Mouse (Mus musculus) heart, embryonic 10.5 days (tissue): ENCODE results near the gene Miip. TPM values are rescaled to one million over a fixed set of nuclear protein-coding genes. Genes with fewer than 3 reads are reported as not detected.
"Not testable (repeated sequence)": the region's sequence is repeated elsewhere in the genome, so short reads cannot be mapped to it uniquely, and the experiment has no call there.

ENCODE experiments used
- DNase-seq: peaks from one replicate; pipeline ENCODE4 v3.0.0-alpha.2; 2017; ENCODE audit warnings: low spot score
- H3K27ac ChIP-seq: fragments of 300-500 bp; sonication (generic); 2 replicates; pipeline ENCODE4 v1.5.1; 2016; ENCODE audit warnings: mild to moderate bottlenecking
- H3K27me3 ChIP-seq: fragments of 300-500 bp; sonication (generic); 2 replicates; pipeline ENCODE4 v1.6.1; 2016; ENCODE audit warnings: mild to moderate bottlenecking; ENCODE audit not compliant: poor library complexity, insufficient read depth, severe bottlenecking
- H3K36me3 ChIP-seq: fragments of 300-500 bp; sonication (generic); 2 replicates; pipeline ENCODE4 v1.6.1; 2016; ENCODE audit warnings: mild to moderate bottlenecking, moderate library complexity
- H3K4me1 ChIP-seq: fragments of 300-500 bp; sonication (generic); 2 replicates; pipeline ENCODE4 v1.6.1; 2016; ENCODE audit warnings: mild to moderate bottlenecking
- H3K4me3 ChIP-seq: fragments of 300-500 bp; sonication (generic); 2 replicates; pipeline ENCODE4 v1.5.1; 2016; ENCODE audit warnings: mild to moderate bottlenecking, moderate library complexity
- H3K9me3 ChIP-seq: fragments of 300-500 bp; sonication (generic); 2 replicates; pipeline ENCODE4 v1.6.1; 2016; ENCODE audit warnings: mild to moderate bottlenecking, moderate library complexity
- WGBS: fragments of 180-500 bp; shearing (Covaris S2); methylation state at CpG from one replicate; pipeline ENCODE4 v1.1.7; 2016; 5-methylcytosine and 5-hydroxymethylcytosine counted together
- polyA plus RNA-seq: library from polyadenylated mRNA; unstranded; fragments of >200 nt; fragmentation: Nextera tagmentation; extraction: Ambion mirVana; gene quantifications from 2 replicates; pipeline ENCODE4 v1.2.1, GENCODE M21; 2016

Miip gene
- polyA plus RNA-seq, 1 experiment from 2014 or later: 49.7 TPM

- Histone ChIP-seq H3K36me3 (peaks cover 95% of the 10 kb centered on the region), H3K4me3 (no peak overlapping the region), H3K4me1 (no peaks in the 10 kb centered on the region), H3K27ac (no peak overlapping the region), H3K27me3 (no peaks in the 10 kb centered on the region), H3K9me3 (no peaks in the 10 kb centered on the region)
- no peak for DNase-seq
- 86% methylated on average over 4 of the region's 4 CpGs for WGBS
These were observed 19.6 kb upstream of the Miip start for GRCm38 (mm10) chr4:147888237-147888636.

- Histone ChIP-seq H3K9me3 (no peaks in the 10 kb centered on the region), H3K36me3 (peaks cover 95% of the 10 kb centered on the region), H3K4me3 (no peak overlapping the region), H3K4me1 (no peaks in the 10 kb centered on the region), H3K27me3 (no peaks in the 10 kb centered on the region), H3K27ac (no peak overlapping the region)
- DNase-seq: no peak
- 91% methylated on average over 7 of the region's 7 CpGs for WGBS
These were observed 18.7 kb upstream of the Miip start for GRCm38 (mm10) chr4:147887277-147887676.

GRCm38 (mm10) chr4:147886158-147886557, 17.5 kb upstream of the Miip start:
- Histone ChIP-seq H3K4me1 (no peaks in the 10 kb centered on the region), H3K27ac (no peak overlapping the region), H3K4me3 (no peak overlapping the region), H3K9me3 (no peaks in the 10 kb centered on the region), H3K36me3 (peaks cover 95% of the 10 kb centered on the region), H3K27me3 (no peaks in the 10 kb centered on the region)
- 91% methylated on average over 12 of the region's 12 CpGs for WGBS
- DNase-seq: no peak

GRCm38 (mm10) chr4:147884138-147884537, 15.5 kb upstream of the Miip start:
- DNase-seq: no peak

GRCm38 (mm10) chr4:147883041-147883440, 14.4 kb upstream of the Miip start:
- Histone ChIP-seq H3K4me3 (no peak overlapping the region), H3K36me3 (peaks cover 98% of the 10 kb centered on the region), H3K27ac (no peak overlapping the region), H3K9me3 (no peaks in the 10 kb centered on the region), H3K4me1 (peaks cover 4% of the 10 kb centered on the region; the same call in 1 of the 2 replicates), H3K27me3 (no peaks in the 10 kb centered on the region)
- no peak for DNase-seq
- WGBS: 76% methylated on average over 6 of the region's 6 CpGs

More at GRCm38 (mm10) chr4:147884138-147884537, 15.5 kb upstream of the Miip start:
- WGBS: 94% methylated on average over 3 of the region's 3 CpGs
- Histone ChIP-seq H3K27me3 (no peaks in the 10 kb centered on the region), H3K36me3 (peaks cover 98% of the 10 kb centered on the region), H3K27ac (no peak overlapping the region), H3K9me3 (no peaks in the 10 kb centered on the region), H3K4me1 (peaks cover 4% of the 10 kb centered on the region; the same call in 1 of the 2 replicates), H3K4me3 (no peak overlapping the region)

- Histone ChIP-seq H3K9me3 (no peaks in the 10 kb centered on the region), H3K4me1 (peaks cover 4% of the 10 kb centered on the region; the same call in 1 of the 2 replicates), H3K27ac (no peak overlapping the region), H3K27me3 (no peaks in the 10 kb centered on the region), H3K4me3 (no peak overlapping the region), H3K36me3 (peaks cover 97% of the 10 kb centered on the region)
- WGBS: 89% methylated on average over 7 of the region's 7 CpGs
- DNase-seq: no peak
These were observed 13.2 kb upstream of the Miip start for GRCm38 (mm10) chr4:147881792-147882191.

- Histone ChIP-seq H3K27ac (no peak overlapping the region), H3K36me3 (peaks cover 97% of the 10 kb centered on the region), H3K4me3 (no peak overlapping the region), H3K9me3 (no peaks in the 10 kb centered on the region), H3K27me3 (no peaks in the 10 kb centered on the region), H3K4me1 (peaks cover 4% of the 10 kb centered on the region; the same call in 1 of the 2 replicates)
- DNase-seq: no peak
- 44% methylated on average over 5 of the region's 5 CpGs for WGBS
These were observed 11.2 kb upstream of the Miip start for GRCm38 (mm10) chr4:147879865-147880264.

GRCm38 (mm10) chr4:147879456-147879855, 10.8 kb upstream of the Miip start:
- WGBS: 68% methylated on average over 2 of the region's 2 CpGs
- H3K9me3 ChIP-seq: no peaks in the 10 kb centered on the region
- H3K4me3 ChIP-seq: no peak overlapping the region
- peaks cover 97% of the 10 kb centered on the region for H3K36me3 ChIP-seq
- H3K27me3 ChIP-seq: no peaks in the 10 kb centered on the region
- H3K27ac ChIP-seq: no peak overlapping the region
- no peak for DNase-seq
- peaks cover 4% of the 10 kb centered on the region; the same call in 1 of the 2 replicates for H3K4me1 ChIP-seq

GRCm38 (mm10) chr4:147878537-147878936, 9.9 kb upstream of the Miip start:
- no peaks in the 10 kb centered on the region for H3K9me3 ChIP-seq
- peaks cover 4% of the 10 kb centered on the region; the same call in 1 of the 2 replicates for H3K4me1 ChIP-seq
- 93% methylated on average over 9 of the region's 9 CpGs for WGBS
- no peaks in the 10 kb centered on the region for H3K27me3 ChIP-seq
- no peak for DNase-seq
- H3K36me3 ChIP-seq: peaks cover 97% of the 10 kb centered on the region
- H3K27ac ChIP-seq: no peak overlapping the region
- no peak overlapping the region for H3K4me3 ChIP-seq

GRCm38 (mm10) chr4:147875852-147876575, 7.4 kb upstream of the Miip start:
- H3K27ac ChIP-seq: no peak overlapping the region
- WGBS: 83% methylated on average over 4 of the region's 4 CpGs
- peaks cover 4% of the 10 kb centered on the region; the same call in 1 of the 2 replicates for H3K4me1 ChIP-seq
- no peaks in the 10 kb centered on the region for H3K27me3 ChIP-seq
- no peaks in the 10 kb centered on the region for H3K9me3 ChIP-seq
- no peak overlapping the region for H3K4me3 ChIP-seq
- peaks cover 97% of the 10 kb centered on the region for H3K36me3 ChIP-seq
- DNase-seq: no peak

- WGBS: 4% methylated on average over 5 of the region's 5 CpGs
- DNase-seq: no peak
- H3K36me3 ChIP-seq: peaks cover 54% of the 10 kb centered on the region
These were observed 622 bp upstream of the Miip start for GRCm38 (mm10) chr4:147869238-147869637.

GRCm38 (mm10) chr4:147867563-147868449, 810 bp downstream of the Miip start:
- Histone ChIP-seq H3K9me3 (no peaks in the 10 kb centered on the region), H3K4me1 (peaks cover 27% of the 10 kb centered on the region), H3K4me3 (peak overlapping the region; percentile 89), H3K36me3 (peaks cover 53% of the 10 kb centered on the region), H3K27ac (peak overlapping the region; percentile 85), H3K27me3 (no peaks in the 10 kb centered on the region)
- WGBS: 11% methylated on average over 22 of the region's 22 CpGs
- DNase-seq: no peak

More at GRCm38 (mm10) chr4:147869238-147869637, 622 bp upstream of the Miip start:
- no peaks in the 10 kb centered on the region for H3K27me3 ChIP-seq
- no peaks in the 10 kb centered on the region for H3K9me3 ChIP-seq
- H3K27ac ChIP-seq: peak overlapping the region; percentile 81
- peaks cover 27% of the 10 kb centered on the region for H3K4me1 ChIP-seq
- H3K4me3 ChIP-seq: peak overlapping the region; percentile 89

GRCm38 (mm10) chr4:147866793-147867192, 1.8 kb downstream of the Miip start:
- DNase-seq, H3K4me3 ChIP-seq, H3K27ac ChIP-seq, H3K27me3 ChIP-seq, H3K9me3 ChIP-seq: not testable (repeated sequence)
- H3K36me3 ChIP-seq: peaks cover 53% of the 10 kb centered on the region
- peaks cover 27% of the 10 kb centered on the region for H3K4me1 ChIP-seq
- WGBS: 44% methylated on average over 3 of the region's 3 CpGs
